Mouse (Mus musculus): ENCODE data around the gene Mapk10. TPM values are rescaled to one million over a fixed set of nuclear protein-coding genes. Genes with fewer than 3 reads are reported as not detected.

Mapk10 gene
- polyA plus RNA-seq (2015; fragmentation: Nextera tagmentation; extraction: Ambion mirVana), result 0.43 and 1.0 TPM in 2 replicates

DNA sequence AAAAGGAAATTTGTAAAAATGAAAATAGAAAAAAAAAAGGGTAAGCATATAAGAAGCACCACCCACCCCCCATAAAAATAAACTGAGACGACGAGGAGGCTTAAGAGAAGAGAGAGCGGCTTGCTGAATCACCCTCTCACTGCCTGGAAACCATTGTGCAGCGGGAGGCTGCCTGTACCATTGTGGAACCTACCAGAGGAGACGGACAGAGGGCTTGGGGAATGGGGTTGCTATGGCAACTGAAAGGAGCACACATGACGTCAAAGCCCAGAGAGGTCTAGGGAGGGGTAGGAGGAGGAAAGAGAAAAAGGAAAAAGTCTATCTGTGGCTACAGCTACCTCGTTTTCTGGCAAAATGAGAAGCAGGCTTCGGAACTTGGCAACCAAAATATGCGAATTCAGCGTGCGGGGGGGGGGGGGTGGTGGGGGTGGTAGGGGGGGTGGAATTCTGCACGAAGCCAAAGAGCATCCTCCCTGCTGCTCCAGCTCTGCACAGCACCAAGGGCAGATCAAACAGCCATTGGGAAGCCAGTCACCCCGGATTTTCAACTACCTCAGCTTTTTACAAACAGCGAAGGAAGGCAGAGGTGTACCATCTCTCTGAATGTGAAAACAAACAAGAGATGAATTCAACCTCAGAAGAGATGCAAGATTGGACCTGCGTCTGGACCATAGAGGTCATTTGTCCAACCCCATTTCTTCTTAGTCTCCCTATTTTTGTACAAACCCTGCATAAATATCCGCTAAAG, at the start of gene Mapk10:
Mapk10 (minus strand) TSS at position 234 of the 748 bp plus-strand sequence.
- peaks cover 20% of the 10 kb centered on the region for H3K4me1 ChIP-seq
- 0 out of 2 replicates have a peak, but pooled peaks cover 7% of the 10 kb centered on the region for H3K9me3 ChIP-seq
- WGBS, result 12% methylated on average over 16 of the region's 16 CpGs
- H3K9ac ChIP-seq, result 0 out of 2 replicates have a peak within 1 kb of the TSS, but pooled peaks have one; percentile 24
- no peak within 1 kb of the TSS for H3K27ac ChIP-seq (replicated peaks)
- ATAC-seq (ENCODE audit: extremely low read depth, insufficient number of reproducible peaks, low FRiP score, low TSS enrichment), result peak; percentile 42; the same call in 1 of the 2 replicates
- H3K36me3 ChIP-seq, result no peaks in the 10 kb centered on the region
- H3K4me3 ChIP-seq, result peak within 1 kb of the TSS; percentile 38
- no peaks in the 10 kb centered on the region; the same call in 1 of the 2 replicates for H3K27me3 ChIP-seq (replicated peaks)
- peak within 1 kb of the TSS; percentile 68 for H3K4me2 ChIP-seq

DNA sequence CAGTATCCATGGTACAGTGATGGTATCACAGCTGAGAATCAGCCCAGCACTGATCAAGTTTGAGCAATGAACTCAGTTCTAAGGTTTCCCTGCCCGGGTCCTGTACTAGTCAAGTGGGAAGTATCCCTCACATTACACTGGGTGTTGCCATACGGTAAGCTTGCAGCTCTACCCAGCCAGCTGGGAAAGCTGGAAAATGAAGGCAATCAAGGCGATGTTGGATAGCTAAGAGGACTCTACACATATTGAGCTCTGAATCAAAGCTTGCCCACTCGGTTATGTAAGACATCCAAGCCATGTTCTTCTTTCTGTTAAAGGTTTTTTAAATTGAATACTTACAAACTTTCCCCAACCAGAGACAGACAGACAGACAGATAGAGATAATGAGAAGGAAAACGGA, 45.0 kb upstream of the Mapk10 start:
- WGBS, result 70% methylated on average over 5 of the region's 5 CpGs
- ATAC-seq (ENCODE audit: extremely low read depth, insufficient number of reproducible peaks, low FRiP score, low TSS enrichment), result no peak
- H3K4me3 ChIP-seq, result no peak overlapping the region
- no peak overlapping the region for H3K9ac ChIP-seq
- no peaks in the 10 kb centered on the region for H3K4me1 ChIP-seq
- no peak overlapping the region for H3K4me2 ChIP-seq
- H3K27me3 ChIP-seq (replicated peaks), result no peaks in the 10 kb centered on the region
- no peak overlapping the region for H3K27ac ChIP-seq (replicated peaks)
- no peaks in the 10 kb centered on the region for H3K36me3 ChIP-seq
- peaks cover 4% of the 10 kb centered on the region; the same call in 1 of the 2 replicates for H3K9me3 ChIP-seq

DNA sequence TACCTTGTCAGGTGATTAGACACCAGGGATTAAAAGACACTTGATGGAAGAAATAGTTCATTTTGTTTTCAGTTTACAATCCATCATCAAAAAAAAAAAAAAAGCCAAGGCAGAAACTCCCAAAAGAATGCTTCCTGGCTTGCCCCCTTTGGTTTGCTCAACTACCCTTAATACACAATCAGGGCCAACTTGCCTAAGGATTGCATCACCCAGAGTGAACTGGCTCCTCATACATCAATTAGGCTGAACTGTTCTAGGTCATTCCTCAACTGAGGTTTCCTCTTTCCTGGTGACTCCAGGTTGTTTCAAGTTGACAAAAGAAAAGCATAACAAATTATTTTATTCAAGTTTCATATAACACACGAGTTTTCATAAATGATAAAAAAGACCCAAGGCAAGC, 31.3 kb upstream of the Mapk10 start:
- H3K9ac ChIP-seq, result no peak overlapping the region
- no peak for ATAC-seq (ENCODE audit: extremely low read depth, insufficient number of reproducible peaks, low FRiP score, low TSS enrichment)
- H3K4me2 ChIP-seq, result no peak overlapping the region
- H3K9me3 ChIP-seq, result no peaks in the 10 kb centered on the region; the same call in 1 of the 2 replicates
- H3K27me3 ChIP-seq (replicated peaks), result no peaks in the 10 kb centered on the region
- no peak overlapping the region for H3K27ac ChIP-seq (replicated peaks)
- no peaks in the 10 kb centered on the region for H3K36me3 ChIP-seq
- no peaks in the 10 kb centered on the region for H3K4me1 ChIP-seq
- no peak overlapping the region for H3K4me3 ChIP-seq
- WGBS, result 52% methylated on average over 1 of the region's 1 CpGs

DNA sequence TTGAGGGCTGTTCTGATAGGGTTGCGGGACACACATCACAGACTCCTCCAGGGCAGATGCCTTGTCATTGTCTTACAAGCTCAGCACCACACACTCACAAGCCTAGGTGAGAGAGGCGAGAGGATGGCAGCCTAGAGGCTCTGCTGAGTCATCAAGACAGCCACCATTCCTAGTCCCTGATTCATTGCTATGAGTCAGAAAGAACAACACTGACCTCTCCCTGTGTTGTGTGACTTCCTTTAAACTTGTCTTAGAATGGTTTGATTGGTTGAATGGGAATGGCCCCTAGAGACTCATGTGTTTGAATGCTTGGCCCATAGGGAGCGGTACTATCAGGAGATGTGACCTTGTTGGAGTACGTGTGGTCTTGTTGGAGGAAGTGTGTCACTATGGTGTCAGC, 20.7 kb upstream of the Mapk10 start:
- no peaks in the 10 kb centered on the region for H3K9me3 ChIP-seq
- H3K36me3 ChIP-seq, result no peaks in the 10 kb centered on the region
- H3K4me3 ChIP-seq, result no peak overlapping the region
- H3K27ac ChIP-seq (replicated peaks), result no peak overlapping the region
- no peak for ATAC-seq (ENCODE audit: extremely low read depth, insufficient number of reproducible peaks, low FRiP score, low TSS enrichment)
- WGBS, result 72% methylated on average over 4 of the region's 4 CpGs
- H3K27me3 ChIP-seq (replicated peaks), result no peaks in the 10 kb centered on the region
- no peak overlapping the region for H3K4me2 ChIP-seq
- H3K9ac ChIP-seq, result no peak overlapping the region
- no peaks in the 10 kb centered on the region for H3K4me1 ChIP-seq

DNA sequence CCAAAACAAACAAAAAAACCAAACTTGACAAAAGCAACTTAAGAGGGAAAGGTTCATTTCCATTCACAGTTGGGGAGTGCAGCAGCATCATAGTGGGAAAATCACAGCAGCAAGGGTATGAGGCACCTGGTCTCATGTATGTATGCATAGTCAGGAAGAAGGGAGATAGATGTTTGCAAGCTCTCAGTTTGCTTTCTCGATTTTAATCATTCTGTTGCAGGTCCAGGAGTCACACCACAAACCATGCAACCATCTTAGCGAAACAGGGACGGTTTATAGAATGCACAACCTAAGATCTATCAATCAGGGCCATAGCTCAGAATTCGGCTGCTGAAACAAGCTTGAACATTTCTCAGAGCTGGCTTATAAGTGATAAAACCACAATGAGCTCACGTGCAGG, 19.2 kb upstream of the Mapk10 start:
- Histone ChIP-seq H3K4me3 (no peak overlapping the region), H3K27ac (replicated peaks) (no peak overlapping the region), H3K4me1 (no peaks in the 10 kb centered on the region), H3K4me2 (no peak overlapping the region), H3K27me3 (replicated peaks) (no peaks in the 10 kb centered on the region), H3K9me3 (no peaks in the 10 kb centered on the region), H3K9ac (no peak overlapping the region), H3K36me3 (no peaks in the 10 kb centered on the region)
- 76% methylated on average over 5 of the region's 5 CpGs for WGBS
- no peak for ATAC-seq (ENCODE audit: extremely low read depth, insufficient number of reproducible peaks, low FRiP score, low TSS enrichment)

DNA sequence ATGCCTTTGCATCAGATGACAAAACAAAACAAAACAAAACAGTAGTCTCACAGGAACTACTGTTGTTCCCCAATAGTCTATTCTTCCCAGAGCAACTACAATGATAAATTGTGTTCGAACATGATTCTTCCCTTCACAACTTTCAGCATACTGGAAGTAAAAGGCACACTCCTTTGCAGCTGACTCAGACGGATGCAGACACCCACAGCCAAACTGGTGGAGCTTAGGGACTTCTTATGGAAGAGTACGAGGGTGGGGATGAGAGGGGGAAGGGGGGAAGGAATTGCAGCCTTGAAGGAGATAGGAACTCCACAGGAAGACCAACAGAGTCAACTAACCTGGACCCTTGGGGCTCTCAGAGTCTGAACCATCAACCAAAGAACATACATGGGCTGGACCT, 18.2 kb upstream of the Mapk10 start:
- ATAC-seq (ENCODE audit: extremely low read depth, insufficient number of reproducible peaks, low FRiP score, low TSS enrichment), result no peak
- no peak overlapping the region for H3K27ac ChIP-seq (replicated peaks)
- no peak overlapping the region for H3K4me3 ChIP-seq
- no peak overlapping the region for H3K4me2 ChIP-seq
- H3K4me1 ChIP-seq, result no peaks in the 10 kb centered on the region
- no peak overlapping the region for H3K9ac ChIP-seq
- no peaks in the 10 kb centered on the region for H3K27me3 ChIP-seq (replicated peaks)
- no peaks in the 10 kb centered on the region for H3K9me3 ChIP-seq
- WGBS, result 52% methylated on average over 3 of the region's 3 CpGs
- H3K36me3 ChIP-seq, result no peaks in the 10 kb centered on the region

DNA sequence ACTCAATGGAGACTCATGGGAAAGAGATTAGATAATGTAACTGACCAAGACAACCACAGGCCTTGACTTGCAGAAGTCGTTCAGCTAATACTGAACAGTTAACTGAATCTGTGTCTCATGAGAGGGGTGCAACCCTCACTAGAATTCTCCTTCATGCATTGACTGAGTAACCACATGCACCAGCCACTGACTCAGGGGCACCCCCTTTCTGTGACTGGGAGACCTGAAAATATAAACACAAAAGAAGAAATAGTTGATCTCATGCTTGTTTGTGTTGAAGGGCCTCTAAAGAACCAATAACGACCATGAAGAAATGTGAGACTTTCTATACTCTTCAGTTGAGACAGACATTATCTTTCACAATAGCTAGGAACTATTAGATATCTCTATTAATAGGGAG, 10.9 kb upstream of the Mapk10 start:
- WGBS, result 9% methylated on average over 2 of the region's 2 CpGs
- Histone ChIP-seq H3K4me1 (no peaks in the 10 kb centered on the region), H3K9ac (no peak overlapping the region), H3K27me3 (replicated peaks) (no peaks in the 10 kb centered on the region), H3K4me2 (no peak overlapping the region), H3K36me3 (no peaks in the 10 kb centered on the region), H3K27ac (replicated peaks) (no peak overlapping the region), H3K9me3 (no peaks in the 10 kb centered on the region), H3K4me3 (no peak overlapping the region)
- no peak for ATAC-seq (ENCODE audit: extremely low read depth, insufficient number of reproducible peaks, low FRiP score, low TSS enrichment)

DNA sequence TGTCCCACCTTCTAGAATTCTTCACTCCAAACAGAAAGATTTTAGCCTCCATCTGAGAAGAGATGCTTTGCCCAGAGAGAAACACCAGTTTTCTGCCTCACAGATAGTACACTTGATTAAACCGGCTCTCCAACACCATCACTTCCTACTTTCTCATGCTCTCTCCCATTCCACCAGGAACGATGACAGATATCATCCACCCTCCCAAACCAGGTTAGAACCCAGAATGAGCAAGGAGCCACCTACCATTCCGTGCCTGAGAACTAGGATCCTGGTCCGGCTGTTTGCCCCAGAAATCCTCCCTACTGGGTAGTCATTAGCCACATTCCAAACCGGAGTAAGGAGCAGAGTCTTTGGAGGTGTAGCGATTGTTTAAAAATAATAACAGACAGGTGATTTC, 490 bp downstream of the Mapk10 start:
- H3K9ac ChIP-seq, result no peak overlapping the region
- H3K4me3 ChIP-seq, result peak overlapping the region; percentile 38
- H3K27ac ChIP-seq (replicated peaks), result no peak overlapping the region
- H3K27me3 ChIP-seq (replicated peaks), result no peaks in the 10 kb centered on the region; the same call in 1 of the 2 replicates
- peak overlapping the region; percentile 68 for H3K4me2 ChIP-seq
- 33% methylated on average over 6 of the region's 6 CpGs for WGBS
- H3K4me1 ChIP-seq, result peaks cover 20% of the 10 kb centered on the region
- no peaks in the 10 kb centered on the region for H3K36me3 ChIP-seq
- ATAC-seq (ENCODE audit: extremely low read depth, insufficient number of reproducible peaks, low FRiP score, low TSS enrichment), result no peak
- 0 out of 2 replicates have a peak, but pooled peaks cover 5% of the 10 kb centered on the region for H3K9me3 ChIP-seq

DNA sequence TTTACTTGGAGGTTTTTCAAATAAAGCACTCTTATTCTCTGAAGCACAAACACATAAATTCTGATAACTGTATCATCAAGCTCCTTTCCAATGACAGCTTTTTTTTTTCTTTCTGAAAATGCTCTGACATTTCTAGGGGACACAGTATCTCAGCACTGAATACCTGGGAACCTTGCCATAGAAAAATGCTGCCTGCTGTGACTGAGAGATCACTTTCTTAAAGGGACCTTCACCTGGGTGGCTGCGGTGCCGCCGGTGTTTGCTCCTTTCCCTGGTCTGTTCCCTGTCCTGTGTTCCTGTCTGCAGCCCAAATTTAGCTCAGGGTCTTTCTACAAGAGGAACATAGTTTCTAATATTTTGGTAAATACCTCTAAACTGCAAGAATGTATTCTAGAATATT, 1.1 kb downstream of the Mapk10 start:
- 52% methylated on average over 3 of the region's 3 CpGs for WGBS
- H3K4me2 ChIP-seq, result no peak overlapping the region; the same call in 1 of the 2 replicates

DNA sequence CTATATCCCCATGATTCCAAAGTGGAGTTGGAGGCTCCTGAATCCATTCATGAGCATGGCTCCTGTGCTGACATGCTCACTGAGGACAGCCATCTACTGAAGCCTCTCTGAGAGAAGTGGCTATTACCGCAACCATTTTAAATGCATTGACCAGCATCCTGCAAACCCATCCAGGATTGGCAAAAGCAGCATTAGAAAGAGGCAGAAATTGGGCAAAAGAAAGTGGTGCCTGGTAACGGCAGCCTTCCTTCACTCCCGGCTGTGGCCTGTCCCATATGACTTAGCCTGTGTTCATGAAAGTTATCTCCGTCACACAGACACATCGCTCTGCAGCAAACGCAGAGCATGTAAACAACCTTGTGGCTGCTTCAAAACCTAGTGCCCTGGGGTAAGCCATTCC, 1.6 kb downstream of the Mapk10 start:
- ATAC-seq (ENCODE audit: extremely low read depth, insufficient number of reproducible peaks, low FRiP score, low TSS enrichment), result no peak
- Histone ChIP-seq H3K4me3 (no peak overlapping the region), H3K9me3 (0 out of 2 replicates have a peak, but pooled peaks cover under 1% of the 10 kb centered on the region), H3K4me2 (no peak overlapping the region), H3K27me3 (replicated peaks) (no peaks in the 10 kb centered on the region; the same call in 1 of the 2 replicates), H3K36me3 (no peaks in the 10 kb centered on the region), H3K9ac (no peak overlapping the region), H3K4me1 (peaks cover 20% of the 10 kb centered on the region), H3K27ac (replicated peaks) (no peak overlapping the region)
- 53% methylated on average over 6 of the region's 6 CpGs for WGBS

More for the DNA sequence above, 1.1 kb downstream of the Mapk10 start:
- no peak for ATAC-seq (ENCODE audit: extremely low read depth, insufficient number of reproducible peaks, low FRiP score, low TSS enrichment)
- no peak overlapping the region for H3K27ac ChIP-seq (replicated peaks)
- H3K9ac ChIP-seq, result no peak overlapping the region
- no peaks in the 10 kb centered on the region; the same call in 1 of the 2 replicates for H3K27me3 ChIP-seq (replicated peaks)
- no peaks in the 10 kb centered on the region for H3K36me3 ChIP-seq
- 0 out of 2 replicates have a peak, but pooled peaks cover 3% of the 10 kb centered on the region for H3K9me3 ChIP-seq
- no peak overlapping the region for H3K4me3 ChIP-seq
- H3K4me1 ChIP-seq, result peaks cover 20% of the 10 kb centered on the region

DNA sequence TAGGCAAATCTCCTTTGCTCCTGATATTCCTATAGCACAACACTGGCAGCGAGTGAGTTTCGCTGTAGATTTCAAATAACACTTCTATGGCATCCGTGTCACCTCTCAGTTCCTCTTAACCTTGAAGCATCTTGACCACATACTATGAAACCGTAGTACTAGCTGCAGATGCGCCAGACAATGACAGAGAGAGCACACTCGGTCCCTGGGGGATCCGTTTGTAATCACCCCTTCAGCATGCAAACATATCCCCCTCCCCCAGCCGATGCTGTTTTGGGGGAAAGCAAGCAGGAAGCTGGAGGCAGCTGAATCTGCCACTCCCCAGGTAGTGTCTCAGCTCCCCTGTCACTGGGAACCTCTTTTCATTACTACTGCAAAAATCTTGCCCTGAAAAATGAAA, 2.3 kb downstream of the Mapk10 start:
- Histone ChIP-seq H3K4me2 (no peak overlapping the region), H3K4me3 (no peak overlapping the region), H3K36me3 (no peaks in the 10 kb centered on the region), H3K9ac (no peak overlapping the region), H3K4me1 (peaks cover 20% of the 10 kb centered on the region), H3K27me3 (replicated peaks) (no peaks in the 10 kb centered on the region; the same call in 1 of the 2 replicates), H3K27ac (replicated peaks) (no peak overlapping the region), H3K9me3 (no peaks in the 10 kb centered on the region)
- 45% methylated on average over 8 of the region's 8 CpGs for WGBS
- ATAC-seq (ENCODE audit: extremely low read depth, insufficient number of reproducible peaks, low FRiP score, low TSS enrichment), result no peak
